Mouse (Mus musculus) cerebellum, adult 8-10 months (tissue): ENCODE results near the gene 4930404N11Rik.
A peak's percentile ranks its signal among the peaks of the same experiment; 100 is the strongest.

Experiments
- DNase-seq: peaks from one replicate; pipeline ENCODE4 v3.0.0; 2022

The 4930404N11Rik gene

GRCm38 (mm10) chr10:81354738-81355477 is 10.7 kb downstream of the 4930404N11Rik start:
- no peak for DNase-seq

GRCm38 (mm10) chr10:81351678-81352291 is 13.8 kb downstream of the 4930404N11Rik start:
- DNase-seq = no peak

- DNase-seq = peak; percentile 99
Measured at GRCm38 (mm10) chr10:81350351-81351063, 15.1 kb downstream of the 4930404N11Rik start, which contains the start of gene Hmg20b. Gene Hmg20b (minus strand): TSS chr10:81350480.

- peak; percentile 58 for DNase-seq
Measured at GRCm38 (mm10) chr10:81349961-81350350, 15.7 kb downstream of the 4930404N11Rik start.

GRCm38 (mm10) chr10:81349146-81349545 is 16.5 kb downstream of the 4930404N11Rik start:
- DNase-seq = no peak

- no peak for DNase-seq
Measured at GRCm38 (mm10) chr10:81346453-81347067, 19.1 kb downstream of the 4930404N11Rik start.

- no peak for DNase-seq
Measured at GRCm38 (mm10) chr10:81345162-81345534, 20.5 kb downstream of the 4930404N11Rik start.

- no peak for DNase-seq
Measured at GRCm38 (mm10) chr10:81344421-81345161, 21.0 kb downstream of the 4930404N11Rik start.

GRCm38 (mm10) chr10:81342686-81343505 is 22.7 kb downstream of the 4930404N11Rik start, which contains the start of gene Gipc3:
Gene Gipc3 (minus strand): TSS chr10:81343266.
- DNase-seq = no peak

- peak; percentile 63 for DNase-seq
Measured at GRCm38 (mm10) chr10:81341333-81341949, 24.2 kb downstream of the 4930404N11Rik start.

GRCm38 (mm10) chr10:81340551-81341332 is 24.9 kb downstream of the 4930404N11Rik start:
- DNase-seq = no peak

GRCm38 (mm10) chr10:81336558-81336957 is 29.1 kb downstream of the 4930404N11Rik start:
- no peak for DNase-seq

GRCm38 (mm10) chr10:81335393-81336340 is 29.9 kb downstream of the 4930404N11Rik start:
- DNase-seq = no peak

- no peak for DNase-seq
Measured at GRCm38 (mm10) chr10:81334324-81334723, 31.3 kb downstream of the 4930404N11Rik start.

GRCm38 (mm10) chr10:81332277-81332676 is 33.3 kb downstream of the 4930404N11Rik start:
- DNase-seq = no peak

GRCm38 (mm10) chr10:81330007-81330406 is 35.6 kb downstream of the 4930404N11Rik start:
- no peak for DNase-seq

- no peak for DNase-seq
Measured at GRCm38 (mm10) chr10:81329194-81329975, 36.2 kb downstream of the 4930404N11Rik start.

GRCm38 (mm10) chr10:81328386-81328785 is 37.2 kb downstream of the 4930404N11Rik start, which contains the start of gene Tbxa2r:
Gene Tbxa2r (plus strand): TSS chr10:81328731.
- no peak for DNase-seq
